Mouse (Mus musculus) cerebellum, postnatal 14 days (tissue): ENCODE results near the gene AI413582.

ENCODE experiments used
- DNase-seq, 2 experiments: peaks; one replicate each; pipeline ENCODE4 v3.0.0; 2021; ENCODE audit warnings: mixed read lengths in 2 of 2

The AI413582 gene

DNA sequence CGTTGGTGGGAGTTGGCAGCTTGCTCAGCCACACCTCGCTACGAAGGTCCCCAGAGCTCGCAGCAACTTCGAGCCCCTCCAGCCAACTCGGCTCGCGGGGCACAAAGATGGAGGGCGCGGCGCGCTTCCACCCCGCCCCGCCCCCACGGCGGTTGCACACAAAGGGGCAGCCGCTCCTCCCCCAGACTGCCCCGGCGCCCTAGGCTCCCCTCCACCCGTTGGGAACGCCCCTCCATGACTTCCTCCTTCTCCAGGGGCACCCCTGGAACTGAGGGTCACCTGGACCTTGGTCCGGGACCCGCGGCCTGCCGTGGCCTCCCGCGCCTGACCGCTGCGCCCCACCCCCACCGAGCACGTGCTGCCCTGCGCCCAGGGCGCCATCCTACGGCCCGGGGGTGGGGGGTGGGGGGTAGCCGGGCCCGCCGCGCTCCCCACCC lies 10.5 kb downstream of the AI413582 start:
- no peak for DNase-seq

DNA sequence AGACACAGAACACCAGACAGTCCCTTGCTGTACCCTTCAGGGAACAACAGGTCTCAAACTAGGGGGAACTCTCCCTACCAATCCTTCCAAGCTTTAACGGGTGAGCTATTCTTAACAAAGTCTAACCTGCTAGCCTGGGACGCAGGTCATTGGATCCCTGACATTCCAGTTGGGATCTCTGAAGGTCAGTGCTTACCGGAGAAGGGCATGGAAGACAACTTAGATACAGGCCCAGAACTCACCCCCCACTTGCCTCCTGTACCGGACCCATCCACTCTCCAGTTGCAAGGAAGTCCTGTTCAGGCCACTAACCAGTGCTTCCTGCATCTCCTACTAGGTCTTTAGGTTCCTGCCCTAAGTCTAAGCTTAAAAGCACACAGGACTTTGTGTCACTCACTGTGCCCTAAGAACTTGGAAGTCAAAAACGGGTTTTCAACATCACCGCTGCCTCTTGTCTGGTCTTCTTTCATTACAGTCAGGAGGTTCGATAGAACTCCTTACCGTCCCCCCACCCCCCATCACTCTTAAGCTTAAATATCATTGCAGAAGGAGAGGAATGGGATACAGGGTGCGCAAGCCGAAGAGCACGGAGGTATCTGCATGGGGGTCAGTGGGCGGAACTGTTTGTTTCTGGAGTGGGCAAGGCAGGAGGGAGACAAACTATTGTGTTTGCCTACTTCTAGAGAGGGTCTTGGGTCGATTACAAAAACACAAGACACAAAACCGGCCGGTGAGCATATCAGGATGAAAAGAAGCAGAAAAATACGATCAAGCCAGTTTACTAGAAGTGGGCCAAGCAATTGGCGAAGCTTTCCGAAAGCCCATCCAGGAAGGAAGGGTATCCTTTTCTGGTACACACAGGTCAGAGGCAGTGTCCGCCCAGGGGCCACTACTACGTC lies 11.2 kb downstream of the AI413582 start:
- DNase-seq: no peak

DNA sequence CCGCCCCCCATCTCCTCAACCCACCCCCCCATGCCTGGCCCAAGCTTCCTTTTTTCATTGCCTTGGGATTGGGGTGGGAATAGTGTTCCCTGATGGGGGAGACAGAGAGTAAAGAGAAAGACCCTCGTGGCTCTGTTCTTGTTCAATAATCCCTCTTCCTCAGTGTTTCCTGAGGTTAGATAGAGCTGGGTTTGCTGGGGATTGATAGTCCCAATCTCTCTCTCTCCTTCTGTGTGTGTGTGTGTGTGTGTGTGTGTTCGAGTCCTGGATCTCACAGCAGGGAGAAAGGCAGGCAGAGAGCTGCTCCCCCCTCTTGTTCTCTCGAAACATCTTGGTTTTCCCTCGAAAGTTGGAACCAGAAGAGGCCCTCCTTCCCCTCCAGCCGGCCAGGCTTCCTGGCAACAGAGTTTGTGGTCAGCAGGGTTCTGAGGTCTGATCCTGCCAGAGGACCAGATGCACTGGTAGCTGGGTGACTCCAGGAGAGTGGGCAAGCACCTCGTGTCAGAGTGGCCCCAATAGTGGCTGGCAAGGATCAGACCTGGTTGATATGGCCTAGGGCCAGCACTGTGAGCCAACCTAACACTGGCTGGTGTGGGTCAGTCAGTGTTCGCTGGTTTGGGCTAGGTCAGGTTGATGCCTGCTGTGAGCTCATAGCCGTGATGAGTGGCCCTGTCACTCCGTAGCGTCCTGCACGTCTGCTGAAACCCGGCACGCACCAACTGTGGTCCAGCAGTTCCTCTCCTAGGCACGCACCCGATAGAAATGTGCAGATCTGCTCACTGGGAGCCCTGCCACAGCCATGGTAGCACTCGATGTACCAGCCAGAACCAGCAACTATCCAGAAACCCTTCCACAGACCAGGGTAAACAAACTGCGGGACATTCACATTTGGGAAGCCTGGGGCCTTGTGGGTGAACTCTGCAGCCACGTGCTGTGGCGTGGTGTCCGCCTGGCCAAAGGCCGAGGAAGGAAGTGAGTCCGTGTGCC lies 13.0 kb downstream of the AI413582 start:
- DNase-seq: peak; percentile 76 to 77

DNA sequence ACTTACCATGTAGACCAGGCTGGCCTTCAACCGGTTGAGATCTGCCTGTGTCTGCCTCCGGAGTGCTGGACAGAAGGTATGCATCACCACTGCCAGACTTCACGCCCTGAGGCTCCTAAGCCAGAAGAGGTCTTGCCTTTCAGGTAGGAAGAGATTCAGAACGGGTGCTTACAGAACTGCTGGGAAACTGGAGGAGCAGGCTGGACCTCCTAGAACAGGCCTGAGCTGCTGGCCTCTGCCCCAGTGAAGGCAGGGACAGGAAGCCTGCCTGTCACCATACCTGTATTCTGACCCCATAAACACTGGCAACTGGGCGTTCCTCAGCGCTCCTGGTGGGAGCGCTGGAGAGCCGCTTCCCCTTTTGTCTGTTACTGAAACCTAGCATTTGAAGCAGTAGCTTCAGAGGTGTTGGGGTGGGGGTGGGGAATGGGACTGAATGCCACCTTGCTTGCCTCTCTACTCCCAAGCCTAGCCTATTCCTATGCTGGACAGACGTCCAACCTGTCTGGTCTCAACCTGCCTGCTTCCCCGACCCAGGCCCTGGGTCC lies 14.1 kb downstream of the AI413582 start:
- no peak for DNase-seq

DNA sequence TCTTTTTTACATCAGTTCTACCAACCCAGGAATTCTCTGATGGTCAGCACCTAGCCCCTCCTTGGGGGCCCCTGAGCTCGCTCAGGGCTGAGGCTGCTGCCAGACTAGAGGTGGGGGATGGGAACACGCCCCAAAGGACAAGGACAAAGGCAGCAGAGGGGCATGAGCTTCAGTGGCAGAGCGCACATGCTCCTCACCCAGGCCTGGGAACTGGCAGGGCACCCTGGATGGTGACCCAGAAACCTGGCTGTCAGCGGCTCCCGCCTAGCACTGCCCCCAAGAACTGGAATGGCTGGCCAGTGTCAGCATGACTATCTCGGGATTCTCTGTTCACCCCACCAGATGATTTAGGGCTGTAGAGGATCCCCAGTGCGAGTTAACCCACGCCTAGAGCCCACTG lies 16.3 kb downstream of the AI413582 start:
- peak in 1 of 2 experiments; percentile 57 for DNase-seq

DNA sequence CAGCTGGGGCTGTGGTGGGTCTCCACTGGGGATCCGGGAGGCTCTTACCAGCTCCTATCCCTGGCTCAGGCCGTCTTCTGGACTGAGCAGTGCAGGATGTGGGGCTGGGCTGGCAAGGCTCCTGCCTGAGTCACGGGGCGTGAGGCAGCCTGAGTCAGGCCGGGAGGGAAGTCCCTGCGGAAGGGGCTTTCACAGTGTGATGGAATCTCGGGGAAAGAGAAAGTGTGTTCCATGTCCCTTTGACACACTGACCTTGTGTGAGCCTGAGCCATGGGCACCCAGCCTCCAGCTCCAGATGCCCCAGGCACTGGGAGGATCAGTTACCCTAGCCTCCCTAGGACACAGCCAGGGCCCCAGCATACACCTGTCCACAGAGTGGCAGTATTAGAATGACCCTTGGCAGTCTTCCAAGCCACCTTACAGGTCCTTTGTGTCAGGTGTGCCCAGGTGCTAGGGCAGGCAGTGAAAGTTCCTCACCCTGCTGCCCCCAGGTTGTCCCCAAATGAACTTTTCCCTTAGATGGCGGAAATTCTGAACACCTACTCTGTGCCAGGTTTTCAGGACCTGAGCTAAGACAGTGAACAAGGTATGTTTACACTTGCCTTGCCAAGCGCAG lies 18.2 kb downstream of the AI413582 start:
- no peak for DNase-seq

DNA sequence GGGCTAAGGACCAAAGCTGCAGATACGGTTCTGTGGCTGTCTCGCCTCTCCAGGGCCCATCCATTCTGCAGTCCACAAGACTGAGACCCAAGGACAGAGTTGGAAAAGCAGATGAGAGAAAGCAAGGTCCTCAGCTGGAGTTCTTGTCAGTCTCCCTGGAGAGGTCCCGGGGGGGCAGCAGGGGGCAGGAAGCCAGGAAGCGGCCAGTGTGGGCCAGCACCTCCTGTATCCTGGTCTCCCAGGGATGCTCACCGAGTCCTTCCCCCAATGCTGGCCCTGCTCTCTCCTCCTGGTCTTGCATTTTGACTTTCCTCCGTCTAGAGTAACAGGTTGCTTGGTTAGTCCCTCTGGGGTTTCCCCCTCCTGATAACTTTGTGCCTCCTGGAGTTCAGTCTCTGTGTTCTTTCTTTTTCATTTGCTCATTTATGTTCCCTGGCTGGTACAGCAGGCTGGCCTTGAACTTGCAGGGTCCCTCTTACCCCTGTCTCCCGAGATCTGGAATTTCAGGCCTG lies 18.9 kb downstream of the AI413582 start:
- DNase-seq: no peak

DNA sequence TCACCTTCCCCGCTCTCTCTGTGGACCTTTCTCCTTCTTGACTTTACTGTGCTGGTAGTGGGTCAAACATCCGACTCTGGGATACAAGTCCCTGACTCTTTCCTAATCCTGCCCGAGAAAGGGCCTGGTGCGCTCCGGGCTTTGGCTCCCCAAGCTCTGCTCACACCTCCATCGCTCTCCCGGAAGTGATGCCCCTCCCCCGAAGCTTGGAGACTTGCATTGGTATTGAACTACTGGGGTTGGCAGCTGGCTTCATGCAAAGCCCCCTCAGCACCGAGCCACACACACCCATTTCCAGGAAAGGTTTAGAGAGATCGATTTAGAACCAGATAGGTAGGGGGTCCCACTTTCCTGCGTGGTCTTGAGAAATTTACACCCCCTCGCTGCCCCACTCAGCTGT lies 19.6 kb downstream of the AI413582 start:
- DNase-seq: no peak

DNA sequence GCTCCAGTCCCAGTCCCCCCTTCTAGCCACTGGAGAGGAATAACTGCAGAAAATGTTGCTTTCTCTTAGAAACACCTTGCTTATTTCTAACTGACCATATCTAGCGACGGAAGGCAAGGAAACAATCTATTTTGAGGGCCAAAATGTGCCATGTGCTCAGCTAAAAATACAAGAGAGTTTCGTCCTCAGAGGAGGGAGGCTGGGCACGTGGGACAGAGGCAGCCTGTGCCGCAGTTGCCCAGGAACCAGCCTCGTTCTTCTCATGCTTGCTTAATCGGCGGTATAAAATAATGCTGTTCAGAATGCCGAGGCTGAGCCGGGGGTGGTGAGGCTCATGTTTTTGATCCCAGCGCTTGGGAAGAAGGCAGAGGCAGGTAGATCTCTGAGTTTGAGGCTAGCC lies 21.0 kb downstream of the AI413582 start:
- DNase-seq: no peak

DNA sequence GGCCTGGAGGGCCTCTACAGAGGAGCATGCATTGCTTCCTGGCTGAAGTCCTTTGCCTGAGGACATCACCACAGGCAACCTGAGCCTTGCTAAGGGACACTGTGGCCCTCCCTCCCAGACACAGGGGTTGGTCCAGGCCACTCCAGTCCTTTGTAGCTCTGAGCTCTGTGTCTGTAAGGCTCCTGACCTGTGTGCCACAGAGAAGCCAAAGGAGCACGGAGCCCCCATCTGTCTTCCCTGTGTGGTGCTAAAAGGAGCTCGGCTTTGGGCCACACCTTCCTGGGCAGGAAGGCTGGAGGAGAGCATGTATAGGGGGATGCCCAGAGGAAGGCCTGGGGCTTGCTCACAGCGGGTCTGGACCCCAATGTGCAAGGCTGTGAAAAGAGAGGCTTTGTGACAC lies 23.6 kb downstream of the AI413582 start:
- peak in 1 of 2 experiments; percentile 58 for DNase-seq

DNA sequence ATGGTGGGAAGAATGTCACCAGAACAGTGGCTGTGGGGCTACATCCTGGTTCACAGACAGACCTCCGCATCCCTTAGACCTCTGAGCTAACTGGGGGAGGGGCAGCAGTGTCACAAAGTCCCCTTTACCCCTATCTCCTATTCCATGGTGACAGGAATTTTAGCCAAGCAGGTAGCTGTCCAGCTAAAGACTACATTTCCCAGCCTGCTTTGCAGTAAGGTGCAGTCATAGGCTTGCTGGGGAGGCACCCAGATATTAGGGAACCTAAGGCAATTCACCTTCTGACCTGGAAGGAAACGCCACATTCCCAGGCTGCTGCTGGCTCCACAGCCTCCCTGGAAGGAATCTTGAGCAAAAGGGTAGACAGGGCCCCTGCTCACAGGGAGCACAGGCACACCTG lies 24.3 kb downstream of the AI413582 start:
- DNase-seq: no peak

DNA sequence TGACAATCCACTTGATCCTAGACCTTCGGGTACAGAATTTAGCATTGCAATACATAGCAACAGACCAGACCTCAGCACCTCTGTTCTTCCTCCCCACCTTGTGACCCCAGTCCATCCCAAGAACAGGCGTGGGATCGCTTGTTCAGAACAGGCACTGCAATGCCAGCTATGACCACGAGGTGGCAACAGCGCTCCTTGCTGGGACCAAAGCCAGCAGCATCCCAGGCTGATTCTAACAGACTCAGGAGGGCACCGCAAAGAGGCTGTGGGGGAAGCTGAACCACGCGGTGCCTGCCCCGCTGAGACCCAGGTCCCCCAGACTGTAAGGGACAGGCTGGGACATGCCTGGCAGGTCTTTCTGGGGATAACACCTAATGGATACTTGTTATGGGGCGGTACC lies 30.8 kb downstream of the AI413582 start:
- peak; percentile 96 to 97 for DNase-seq

DNA sequence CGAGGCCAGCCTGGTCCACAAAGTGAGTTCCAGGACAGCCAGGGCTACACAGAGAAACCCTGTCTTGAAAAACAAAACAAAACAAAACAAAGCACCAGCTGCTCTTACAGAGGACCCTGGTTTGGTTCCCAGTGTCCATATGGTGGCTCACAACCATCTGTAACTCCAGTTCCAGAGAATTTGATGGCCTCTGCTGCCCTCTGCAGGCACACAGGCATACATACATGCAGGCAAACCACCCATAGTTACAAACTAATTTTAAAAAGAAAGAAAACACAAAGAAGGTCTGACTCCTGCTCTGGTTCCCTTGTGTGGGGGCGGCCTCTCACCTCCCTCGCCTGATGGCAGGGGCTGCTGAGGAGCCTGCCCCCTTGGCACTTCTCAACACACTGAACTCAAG lies 32.2 kb downstream of the AI413582 start:
- DNase-seq: no peak

DNA sequence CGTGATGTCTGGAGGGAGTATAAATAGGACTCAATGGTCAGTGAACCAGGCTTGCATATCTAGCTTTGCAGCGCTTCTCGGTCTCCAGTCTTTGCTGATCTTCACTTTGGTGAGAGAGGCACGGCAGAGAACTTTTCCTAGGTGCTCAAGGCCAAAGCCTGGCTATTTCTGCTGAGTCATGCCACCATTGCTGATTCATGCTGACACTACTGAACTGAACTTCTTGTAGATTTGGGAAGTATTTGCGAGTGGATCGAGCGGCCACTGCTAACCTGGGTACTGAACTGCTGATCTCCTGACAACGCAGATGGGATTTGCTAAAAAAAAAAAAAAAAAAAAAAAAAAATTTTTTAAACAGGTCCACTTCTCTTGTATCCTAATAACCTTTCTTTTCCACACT lies 33.5 kb downstream of the AI413582 start:
- DNase-seq: no peak

DNA sequence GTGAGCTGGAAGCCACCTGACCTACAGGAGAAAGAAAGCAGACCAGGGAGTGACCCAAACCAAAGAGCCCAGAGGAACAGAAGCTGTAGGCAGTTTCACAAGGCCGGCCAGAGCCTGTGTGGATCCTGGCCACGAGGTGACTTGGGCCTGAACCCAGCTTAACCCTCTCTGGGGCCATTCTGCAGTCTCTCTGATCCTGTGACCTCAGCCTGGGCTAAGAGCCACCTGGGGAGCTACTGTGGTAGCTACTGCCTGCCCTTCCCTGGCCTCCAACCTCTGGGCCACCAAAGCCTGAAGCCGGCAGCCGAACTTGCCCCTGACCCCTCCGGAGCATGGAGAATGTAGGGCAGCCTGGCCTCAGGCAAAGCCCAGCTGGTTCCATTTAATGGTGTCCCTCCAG lies 36.8 kb downstream of the AI413582 start:
- DNase-seq: no peak

DNA sequence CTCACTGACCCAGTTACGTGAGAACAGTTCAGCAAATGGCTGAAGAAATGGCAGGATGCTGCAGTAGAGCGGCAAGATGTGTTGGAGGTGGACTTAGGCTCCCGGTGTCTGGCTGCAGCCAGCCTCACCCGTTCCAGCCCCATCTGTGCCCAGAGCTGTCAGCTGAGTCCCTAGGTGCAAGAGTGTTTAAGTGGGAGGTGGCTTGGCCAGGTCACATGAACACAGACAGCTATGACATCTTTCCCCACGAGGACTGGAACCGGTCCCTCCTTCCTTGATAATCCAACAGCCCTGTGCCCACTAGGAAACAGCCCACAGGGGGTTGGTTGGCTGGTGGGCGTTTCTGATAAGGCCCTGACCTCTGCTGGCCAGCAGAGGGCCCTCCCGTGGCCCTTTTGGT lies 37.5 kb downstream of the AI413582 start:
- DNase-seq: no peak

DNA sequence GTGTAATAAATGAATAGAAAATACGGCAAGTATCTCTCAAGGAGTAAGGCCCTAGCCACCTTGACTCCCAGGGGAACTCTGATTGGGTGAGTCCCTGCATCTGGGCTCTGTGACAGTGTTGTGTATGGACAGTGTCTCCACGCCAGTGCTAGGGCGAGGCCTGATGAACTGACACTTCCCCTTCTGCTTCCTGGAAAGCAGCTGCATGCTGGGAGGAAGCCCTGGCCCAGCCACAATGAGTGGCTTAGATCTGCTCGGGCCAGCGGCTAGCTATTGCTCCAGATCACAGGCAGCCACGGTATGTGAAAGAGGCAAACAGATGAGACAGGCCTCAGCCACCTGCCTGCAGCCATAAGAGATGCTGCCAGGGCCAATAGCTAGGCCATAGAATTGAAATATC lies 38.4 kb downstream of the AI413582 start:
- no peak for DNase-seq

DNA sequence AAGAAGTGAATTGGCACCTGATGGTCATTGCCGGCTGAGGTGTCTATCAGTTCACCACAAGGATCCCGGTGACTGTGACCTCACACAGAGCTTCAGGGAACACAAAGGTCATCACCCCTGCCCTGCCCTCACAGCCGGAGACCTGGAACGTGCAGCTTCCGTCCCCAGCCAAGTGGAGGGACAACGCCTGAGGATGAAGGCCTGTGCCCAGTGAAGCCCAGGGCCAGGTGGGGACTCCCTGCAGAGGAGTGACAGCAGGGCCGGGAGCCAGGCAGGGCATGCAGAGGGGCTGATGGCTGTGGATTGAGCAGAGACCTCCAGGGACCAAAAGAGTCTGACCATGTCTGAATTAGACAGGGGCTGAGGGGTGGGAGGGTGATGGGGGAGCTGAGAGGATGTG lies 42.4 kb downstream of the AI413582 start:
- DNase-seq: peak in 1 of 2 experiments; percentile 46

DNA sequence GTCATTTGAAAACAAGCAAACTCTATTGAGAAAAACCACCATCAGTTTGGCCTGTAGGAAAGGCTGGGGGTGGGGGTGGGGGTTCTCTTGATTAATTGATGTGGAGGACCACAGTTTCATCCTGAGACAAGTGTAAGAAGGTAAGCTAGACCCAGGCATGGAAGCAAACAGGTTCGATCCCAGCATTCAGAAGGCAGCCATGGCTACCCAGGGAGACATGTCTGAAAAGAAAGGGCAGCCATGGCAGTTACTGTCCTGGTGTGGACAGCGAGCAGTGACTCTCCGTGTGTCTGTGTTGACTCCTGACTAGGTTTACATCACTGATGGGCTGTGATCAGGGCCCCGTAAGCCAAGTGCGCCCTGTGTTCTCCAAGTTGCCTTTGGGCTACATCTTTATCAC lies 44.3 kb downstream of the AI413582 start, which contains the start of gene Grm4:
Grm4 (minus strand) TSS at position 101 of the 400 bp plus-strand sequence.
- DNase-seq: no peak

DNA sequence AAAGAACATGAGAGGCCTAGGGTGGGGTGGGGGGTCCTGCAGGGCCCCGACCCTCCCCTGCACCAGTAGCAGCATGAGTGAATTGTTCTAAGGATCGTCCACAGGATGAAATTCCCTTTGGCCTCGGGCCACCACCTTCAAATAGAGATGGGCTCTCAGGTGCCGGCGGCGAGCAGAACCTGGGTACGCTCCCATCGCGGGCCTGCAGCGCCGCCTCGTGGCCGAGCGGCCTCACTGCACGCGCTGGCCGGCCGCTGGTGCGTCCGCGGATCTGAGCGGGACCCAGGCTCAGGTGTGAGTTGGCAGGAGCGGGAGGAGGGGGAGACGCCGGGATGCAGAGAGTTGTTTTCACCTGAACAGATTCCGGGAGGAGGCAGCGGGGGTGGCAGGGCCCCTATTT lies 45.0 kb downstream of the AI413582 start:
- peak; percentile 91 for DNase-seq

DNA sequence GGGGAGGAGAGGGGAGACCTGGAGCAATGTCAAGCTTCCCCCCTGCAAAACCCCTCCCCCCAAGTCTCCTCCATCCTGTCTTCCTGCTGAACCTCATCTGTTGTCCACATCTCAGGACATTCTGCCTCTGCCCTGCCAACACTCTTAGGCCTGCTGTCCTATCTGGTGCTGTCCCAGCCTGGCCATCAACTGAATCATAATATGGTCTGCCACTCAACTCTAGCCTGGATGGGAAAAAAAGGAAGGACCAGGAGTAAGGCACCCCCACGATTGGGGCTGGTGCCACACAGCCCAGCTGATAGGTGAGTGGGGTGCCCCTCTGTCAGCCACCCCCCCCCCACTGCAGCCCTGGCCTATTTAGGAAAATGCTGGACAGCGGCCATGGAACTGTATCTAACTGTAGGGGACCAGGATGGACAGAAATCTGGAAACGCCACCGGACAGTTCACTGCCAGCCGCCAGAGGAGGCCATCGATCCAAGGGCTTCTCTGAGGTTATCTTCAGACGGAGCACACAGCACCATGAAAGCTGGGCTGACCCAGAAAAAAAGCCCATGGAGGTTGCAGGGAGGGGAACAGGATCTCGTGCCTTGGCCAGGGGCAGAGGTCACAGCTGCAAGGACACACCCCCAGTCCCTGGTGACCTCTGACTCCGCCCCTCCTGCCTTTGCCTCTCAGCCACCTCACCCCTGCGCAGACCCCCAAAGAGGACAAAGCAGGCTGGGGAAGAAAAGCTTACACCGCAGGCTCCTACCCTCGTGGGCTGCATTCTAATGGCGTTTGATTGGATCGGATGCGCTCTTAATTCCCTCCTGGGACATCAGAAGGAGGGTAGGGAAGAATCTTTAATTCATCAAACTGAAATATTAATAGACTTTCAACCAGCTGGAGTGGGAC lies 46.6 kb downstream of the AI413582 start:
- peak in 1 of 2 experiments; percentile 48 for DNase-seq
